Mouse (Mus musculus): Measurements from ENCODE around the gene Gabrr1. TPM values are rescaled to one million over a fixed set of nuclear protein-coding genes. Genes with fewer than 3 reads are reported as not detected.
A peak's percentile ranks its signal among the peaks of the same experiment; 100 is the strongest.
"Not testable (repeated sequence)": the region's sequence is repeated elsewhere in the genome, so short reads cannot be mapped to it uniquely, and the experiment has no call there.

Gabrr1 gene
- 0.27 and 0.35 TPM in 2 replicates for polyA plus RNA-seq (2012; rRNA removed)

DNA sequence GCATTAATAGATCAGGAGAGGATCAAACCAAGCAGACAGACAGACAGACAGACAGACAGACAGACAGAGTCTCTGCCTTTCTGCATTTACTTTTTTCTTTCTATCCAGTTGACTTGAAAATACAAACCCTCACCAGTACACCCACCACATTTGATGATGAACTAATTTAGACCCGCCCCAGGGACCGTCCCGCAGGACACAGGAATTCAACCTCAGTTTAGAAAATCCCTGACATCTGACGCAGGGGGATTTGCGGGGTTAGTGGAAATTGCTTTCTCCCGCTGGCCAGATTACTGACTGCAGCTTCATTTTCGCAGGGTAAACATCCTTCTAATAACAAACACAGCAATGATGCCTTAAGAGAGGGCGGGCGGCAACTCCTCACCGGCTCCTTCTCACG, at the start of gene Gabrr1:
Gene Gabrr1, plus strand, starts transcription at position 301 of the 400 bp plus-strand sequence.
- TF ChIP-seq CTCF (IDR thresholded peaks at IDR 0.05; ENCODE audit: borderline replicate concordance, extremely low read depth, insufficient read depth, insufficient read length) = no peak
- no peak for TF ChIP-seq POLR2A (IDR thresholded peaks at IDR 0.05; ENCODE audit: borderline replicate concordance, extremely low read depth, insufficient read depth, insufficient read length, poor library complexity, severe bottlenecking)

DNA sequence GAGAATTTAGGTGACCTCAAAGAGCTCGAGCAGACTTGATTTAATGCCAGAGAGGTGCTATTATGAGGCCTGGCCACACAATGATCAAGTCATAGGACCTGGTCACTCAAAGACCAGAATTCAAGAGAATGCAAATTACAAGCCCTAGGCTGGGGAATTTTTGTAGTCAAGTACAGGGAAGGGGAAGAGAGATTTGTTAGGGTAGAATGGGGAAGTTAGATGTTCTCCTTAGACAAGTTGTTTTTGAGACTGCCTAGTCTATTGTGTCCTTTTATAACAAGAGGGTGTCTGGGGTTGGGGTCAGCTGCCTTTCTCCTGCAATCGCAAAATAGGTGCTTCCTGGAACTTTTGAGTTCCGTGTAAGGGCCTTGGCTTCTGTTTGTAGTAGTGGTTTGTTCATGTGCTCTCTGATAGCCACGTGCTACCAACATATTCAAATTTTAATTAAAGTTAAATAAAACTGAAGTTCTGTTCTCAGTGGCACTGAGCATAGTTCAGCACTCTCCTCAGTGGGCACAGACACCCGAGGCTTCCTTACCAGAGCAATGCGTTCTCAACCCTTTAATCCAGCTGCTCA, 33.1 kb upstream of the Gabrr1 start:
- no peak for TF ChIP-seq CTCF (IDR thresholded peaks at IDR 0.05; ENCODE audit: borderline replicate concordance, extremely low read depth, insufficient read depth, insufficient read length)
- no peak for TF ChIP-seq POLR2A (IDR thresholded peaks at IDR 0.05; ENCODE audit: borderline replicate concordance, extremely low read depth, insufficient read depth, insufficient read length, poor library complexity, severe bottlenecking)
- DNase-seq (ENCODE audit: low read depth) = no peak

More for the DNA sequence above, at the start of gene Gabrr1:
- peak; percentile 6 for DNase-seq (ENCODE audit: low read depth)

DNA sequence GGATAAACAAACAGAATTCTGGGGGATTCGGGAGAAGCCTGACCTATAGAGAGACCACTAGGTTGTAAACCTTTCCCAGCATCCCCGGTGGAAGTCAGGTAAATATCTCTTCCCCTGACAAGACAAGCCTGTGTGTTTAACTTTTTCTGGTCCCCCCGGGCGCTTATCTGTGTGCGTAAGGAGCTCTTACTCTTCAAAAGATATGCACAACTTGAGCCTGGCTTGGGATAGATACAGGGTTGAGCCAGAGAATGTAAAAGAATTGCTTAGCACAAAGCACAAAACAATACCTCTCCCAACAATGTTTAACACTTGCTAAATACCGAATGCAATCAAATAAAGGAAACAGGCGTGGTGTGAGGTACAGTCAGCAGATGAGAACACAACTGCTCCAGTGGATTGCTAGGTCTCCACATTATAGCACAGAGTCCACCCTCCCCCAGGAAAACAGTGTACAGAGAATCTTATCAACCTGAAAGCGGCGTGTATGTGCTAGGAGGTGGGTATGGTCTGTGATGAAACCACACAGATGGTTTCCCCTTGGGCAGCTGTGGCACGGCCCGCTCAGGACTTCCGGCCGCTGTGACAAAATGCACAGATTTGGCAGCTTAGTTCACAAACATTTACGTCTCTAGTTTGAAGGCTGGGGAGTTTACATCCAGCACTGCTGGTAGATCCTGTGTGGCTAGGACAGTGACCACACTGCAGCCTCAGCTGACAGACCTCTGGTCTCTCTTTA, 22.4 kb upstream of the Gabrr1 start:
- DNase-seq (ENCODE audit: low read depth) = no peak
- TF ChIP-seq POLR2A (IDR thresholded peaks at IDR 0.05; ENCODE audit: borderline replicate concordance, extremely low read depth, insufficient read depth, insufficient read length, poor library complexity, severe bottlenecking) = no peak

DNA sequence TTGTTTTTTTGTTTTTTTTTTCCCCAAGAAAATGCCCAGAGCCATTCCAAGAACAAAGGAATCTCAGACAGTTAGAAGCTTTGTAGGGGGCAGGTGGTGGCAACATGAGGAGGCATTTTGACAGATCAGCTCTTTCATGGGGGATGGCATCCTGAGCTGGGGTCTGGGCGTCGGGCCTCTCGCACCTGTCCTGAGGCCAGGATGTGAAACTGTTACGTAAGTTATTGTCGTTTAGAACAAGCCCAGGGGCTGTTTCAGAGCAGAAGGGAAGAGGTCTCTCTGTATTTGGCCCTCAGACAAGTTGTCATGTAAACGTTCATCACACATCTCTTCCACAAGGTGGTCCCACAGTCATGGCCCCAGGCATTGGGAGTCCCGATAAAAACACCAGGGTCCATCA, 21.5 kb upstream of the Gabrr1 start:
- TF ChIP-seq CTCF (IDR thresholded peaks at IDR 0.05; ENCODE audit: borderline replicate concordance, extremely low read depth, insufficient read depth, insufficient read length) = no peak
- TF ChIP-seq POLR2A (IDR thresholded peaks at IDR 0.05; ENCODE audit: borderline replicate concordance, extremely low read depth, insufficient read depth, insufficient read length, poor library complexity, severe bottlenecking) = no peak
- no peak for DNase-seq (ENCODE audit: low read depth)

DNA sequence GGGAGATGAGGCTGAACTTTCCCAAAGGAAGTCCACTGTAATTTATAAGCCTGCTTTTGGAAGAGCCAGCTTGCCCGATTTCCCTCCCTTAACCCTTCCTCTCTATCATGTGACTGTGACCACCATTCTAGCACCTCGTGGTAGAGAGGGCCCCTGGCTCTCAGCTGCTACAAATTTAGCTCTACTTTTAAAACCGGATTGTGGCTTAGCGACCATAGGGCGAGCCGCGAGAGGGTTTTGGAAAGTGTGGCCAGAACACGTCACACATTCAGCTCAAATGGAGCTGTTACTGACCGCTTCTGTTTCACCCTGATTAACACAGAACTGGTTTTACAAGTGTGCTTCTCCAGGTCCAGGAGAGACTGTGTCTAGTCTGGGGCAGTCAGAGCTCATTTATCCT, 21.0 kb upstream of the Gabrr1 start:
- TF ChIP-seq CTCF (IDR thresholded peaks at IDR 0.05; ENCODE audit: borderline replicate concordance, extremely low read depth, insufficient read depth, insufficient read length) (no peak), POLR2A (IDR thresholded peaks at IDR 0.05; ENCODE audit: borderline replicate concordance, extremely low read depth, insufficient read depth, insufficient read length, poor library complexity, severe bottlenecking) (no peak)
- no peak for DNase-seq (ENCODE audit: low read depth)

DNA sequence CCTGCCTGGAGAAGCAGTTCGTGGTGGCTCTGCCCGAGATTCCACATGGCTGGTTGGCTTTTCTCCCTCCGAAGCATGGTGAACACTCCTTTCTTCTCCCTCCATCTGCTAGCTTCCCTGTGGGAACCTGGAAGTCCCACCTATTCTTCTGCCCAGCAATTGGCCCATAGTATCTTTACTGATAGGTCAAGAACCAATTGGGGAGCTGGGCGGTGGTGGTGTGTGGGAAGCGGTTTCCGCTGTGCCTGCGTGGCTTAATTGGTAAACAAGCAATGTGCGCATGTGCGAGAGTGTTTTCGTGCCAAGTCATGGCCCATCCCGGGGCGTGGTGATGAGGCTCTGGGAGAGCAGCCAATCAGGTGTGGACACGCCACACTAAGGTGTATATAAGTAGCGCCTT, 19.5 kb upstream of the Gabrr1 start:
- not testable (repeated sequence) for DNase-seq (ENCODE audit: low read depth)

DNA sequence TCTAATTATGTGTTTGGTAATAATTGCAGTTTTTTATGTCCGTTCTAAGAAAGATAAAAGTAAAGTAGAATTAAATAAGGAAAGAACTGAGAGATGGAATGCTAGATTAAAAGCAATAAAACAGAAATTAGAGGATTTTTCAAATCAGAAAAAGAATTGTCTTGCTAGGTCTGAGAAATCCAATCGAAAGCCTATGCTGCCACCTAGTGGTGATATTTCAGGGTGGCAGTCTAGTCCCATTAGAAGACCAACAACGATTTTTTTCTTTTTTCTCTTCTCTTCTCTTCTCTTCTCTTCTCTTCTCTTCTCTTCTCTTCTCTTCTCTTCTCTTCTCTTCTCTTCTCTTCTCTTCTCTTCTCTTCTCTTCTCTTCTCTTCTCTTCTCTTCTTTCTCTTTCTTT, 13.2 kb upstream of the Gabrr1 start:
- TF ChIP-seq CTCF (IDR thresholded peaks at IDR 0.05; ENCODE audit: borderline replicate concordance, extremely low read depth, insufficient read depth, insufficient read length) = peak; percentile 68
- peak; percentile 88 for DNase-seq (ENCODE audit: low read depth)

DNA sequence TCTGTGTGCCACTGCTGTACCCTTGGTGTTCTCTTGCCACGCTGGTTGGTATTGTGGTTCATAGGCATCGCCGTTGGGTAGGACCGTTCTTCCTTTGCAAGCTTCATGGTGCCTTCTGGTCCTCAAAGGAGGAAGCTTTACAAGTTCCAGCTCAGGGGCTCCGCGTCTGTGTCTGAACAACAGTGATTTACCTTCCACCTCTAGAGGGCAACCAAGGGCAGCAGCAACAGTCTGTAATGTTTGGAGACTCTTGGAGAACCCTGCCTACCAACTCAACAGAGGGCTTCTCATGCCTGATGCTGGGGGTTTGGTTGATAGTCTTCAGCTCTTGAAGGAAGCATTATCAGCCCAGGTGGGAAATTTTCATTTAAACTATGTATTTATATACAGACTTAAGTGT, 7.8 kb upstream of the Gabrr1 start:
- DNase-seq (ENCODE audit: low read depth) = peak; percentile 25
- no peak for TF ChIP-seq POLR2A (IDR thresholded peaks at IDR 0.05; ENCODE audit: borderline replicate concordance, extremely low read depth, insufficient read depth, insufficient read length, poor library complexity, severe bottlenecking)
- peak; percentile 55 for TF ChIP-seq CTCF (IDR thresholded peaks at IDR 0.05; ENCODE audit: borderline replicate concordance, extremely low read depth, insufficient read depth, insufficient read length)

DNA sequence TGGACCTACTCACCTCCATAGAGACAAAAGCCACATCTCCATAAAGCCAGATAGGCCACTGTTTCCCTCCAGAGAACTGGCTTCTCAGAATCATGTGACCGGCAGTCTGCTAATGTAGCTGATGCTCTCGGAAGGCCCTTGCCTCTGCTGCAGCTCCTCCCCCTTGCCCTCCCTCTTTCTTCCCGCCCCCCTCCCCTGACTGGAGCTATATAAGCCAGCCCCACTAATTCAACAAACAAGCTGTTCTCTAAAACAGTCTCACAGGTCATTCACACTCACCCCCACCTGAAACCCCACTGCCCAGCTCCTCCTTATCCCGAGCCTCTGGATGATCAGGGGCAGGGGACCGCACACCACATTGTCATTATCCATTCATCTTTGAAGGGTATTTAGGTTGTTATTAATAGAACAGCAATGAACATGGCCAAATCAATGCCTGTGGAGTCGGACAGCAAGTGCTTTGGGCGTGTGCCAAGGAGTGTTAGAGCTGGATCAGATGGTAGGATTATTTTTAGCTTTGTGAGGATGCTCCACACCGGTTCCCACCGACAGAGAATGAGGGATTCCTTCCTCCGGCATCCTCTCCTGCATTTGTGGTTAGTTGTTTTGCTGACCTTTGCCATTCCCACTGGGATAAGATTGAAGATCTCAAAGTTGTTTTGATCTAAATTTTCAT, 6.8 kb upstream of the Gabrr1 start:
- TF ChIP-seq POLR2A (IDR thresholded peaks at IDR 0.05; ENCODE audit: borderline replicate concordance, extremely low read depth, insufficient read depth, insufficient read length, poor library complexity, severe bottlenecking) (no peak), CTCF (IDR thresholded peaks at IDR 0.05; ENCODE audit: borderline replicate concordance, extremely low read depth, insufficient read depth, insufficient read length) (no peak)
- DNase-seq (ENCODE audit: low read depth) = peak; percentile 56

DNA sequence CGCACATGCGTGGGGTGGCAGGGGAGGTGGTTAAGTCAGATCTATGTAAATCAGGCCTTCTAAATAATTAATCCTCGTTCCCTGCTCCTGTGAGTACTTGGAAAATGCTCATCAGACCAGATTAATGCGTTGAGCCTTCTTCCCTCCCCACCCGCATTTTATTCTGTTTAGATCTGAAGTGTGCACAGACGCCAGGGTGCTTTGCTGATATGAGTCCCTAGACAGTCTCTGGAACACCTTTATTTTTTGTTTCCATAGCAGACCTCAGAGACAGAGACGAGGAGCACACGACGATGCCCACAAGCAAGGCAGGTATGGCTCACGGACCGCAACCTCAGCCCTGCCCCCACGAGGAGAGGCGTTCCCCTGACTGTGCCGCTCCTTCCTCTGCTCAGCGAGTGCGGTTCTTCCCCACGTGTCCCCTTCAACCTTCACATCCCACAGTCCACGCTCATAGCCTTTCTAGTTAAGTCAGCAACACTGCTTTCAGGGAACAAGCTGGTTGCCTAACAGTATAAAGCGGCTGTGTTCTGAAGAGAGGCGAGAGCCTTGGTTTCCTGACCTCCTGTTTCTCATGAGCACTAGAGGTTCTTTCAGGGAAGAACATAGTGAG, 14.5 kb downstream of the Gabrr1 start:
- DNase-seq (ENCODE audit: low read depth) = peak; percentile 9
- TF ChIP-seq CTCF (IDR thresholded peaks at IDR 0.05; ENCODE audit: borderline replicate concordance, extremely low read depth, insufficient read depth, insufficient read length) (no peak), POLR2A (IDR thresholded peaks at IDR 0.05; ENCODE audit: borderline replicate concordance, extremely low read depth, insufficient read depth, insufficient read length, poor library complexity, severe bottlenecking) (no peak)

DNA sequence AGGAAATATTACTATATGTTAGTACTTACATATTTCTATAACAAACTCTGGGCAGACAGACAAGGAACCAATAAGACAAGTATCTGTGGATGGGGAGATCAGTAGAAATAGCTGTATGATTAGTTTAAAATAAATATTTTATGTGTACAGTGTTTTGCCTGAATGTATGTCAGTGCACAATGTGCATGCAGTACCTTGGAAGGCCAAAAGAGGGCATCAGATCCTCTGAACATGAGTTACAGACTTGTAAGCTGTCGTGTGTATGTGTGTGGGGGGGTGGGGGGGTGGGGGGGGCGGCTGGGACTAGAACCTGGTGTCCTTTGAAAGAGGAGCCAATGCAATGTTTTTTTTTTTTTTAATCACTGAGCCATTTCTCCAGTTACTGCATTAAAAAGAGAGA, 15.5 kb downstream of the Gabrr1 start:
- TF ChIP-seq CTCF (IDR thresholded peaks at IDR 0.05; ENCODE audit: borderline replicate concordance, extremely low read depth, insufficient read depth, insufficient read length) (peak; percentile 61; the same call in 1 of the 2 replicates), POLR2A (IDR thresholded peaks at IDR 0.05; ENCODE audit: borderline replicate concordance, extremely low read depth, insufficient read depth, insufficient read length, poor library complexity, severe bottlenecking) (no peak)
- DNase-seq (ENCODE audit: low read depth) = peak; percentile 72

DNA sequence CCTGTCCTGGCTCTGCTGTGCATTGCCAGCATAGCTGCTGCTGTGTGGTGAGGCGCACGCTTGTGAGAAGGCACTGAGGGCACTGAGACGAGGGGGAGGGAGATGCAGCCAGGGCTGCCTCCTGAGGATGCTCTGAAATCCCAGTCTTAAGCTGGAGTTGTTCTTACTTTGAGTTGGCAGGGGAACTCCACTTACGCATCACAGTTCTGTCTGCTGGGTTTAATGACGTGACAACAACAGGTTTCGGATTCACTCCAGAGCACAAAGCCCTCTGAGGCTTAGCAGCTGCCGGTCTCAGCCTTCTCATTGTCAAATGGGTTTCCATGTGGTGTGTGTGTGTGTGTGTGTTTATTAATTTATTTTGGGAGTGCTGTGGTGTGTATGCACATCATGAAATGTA, 16.8 kb downstream of the Gabrr1 start:
- TF ChIP-seq CTCF (IDR thresholded peaks at IDR 0.05; ENCODE audit: borderline replicate concordance, extremely low read depth, insufficient read depth, insufficient read length) (no peak), POLR2A (IDR thresholded peaks at IDR 0.05; ENCODE audit: borderline replicate concordance, extremely low read depth, insufficient read depth, insufficient read length, poor library complexity, severe bottlenecking) (no peak)
- DNase-seq (ENCODE audit: low read depth) = peak; percentile 2

Data from brain, embryonic 14.5 days (tissue).